Mouse (Mus musculus) layer of hippocampus, adult 8-10 months (tissue): ENCODE measurements at regions not wholly inside any gene's neighbourhood (a gene's known extent, or its start where the extent isn't known, plus 50 kb on each side); places are given as distances from the start of the nearest gene placed in this dataset.
A peak's percentile ranks its signal among the peaks of the same experiment; 100 is the strongest.
"Not testable (repeated sequence)": the region's sequence is repeated elsewhere in the genome, so short reads cannot be mapped to it uniquely, and the experiment has no call there.

Experiments used
- DNase-seq, 2 experiments: peaks; one replicate each; pipeline ENCODE4 v3.0.0; 2022; ENCODE audit warnings: low spot score in 2 of 2

DNA sequence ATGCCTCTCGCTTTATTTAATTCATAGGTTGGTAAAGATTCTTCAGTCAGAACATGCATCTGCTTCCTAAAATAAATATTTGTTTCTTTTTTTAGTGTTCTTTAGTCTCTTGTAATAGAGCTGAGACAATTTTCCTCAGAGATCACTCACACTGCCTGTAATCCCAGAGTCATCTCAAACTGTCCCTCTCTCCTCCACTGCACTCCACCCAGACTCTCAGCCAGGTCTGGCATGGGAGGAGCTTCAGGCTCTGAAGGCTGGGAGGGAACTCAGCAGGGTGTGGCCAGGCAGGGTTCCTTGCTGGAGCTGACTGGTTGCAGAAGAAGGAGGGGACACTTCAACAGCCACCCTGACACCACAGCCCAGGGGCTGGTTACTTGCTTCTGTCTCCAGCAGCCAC, 524.8 kb downstream of the Dad1 start:
- DNase-seq = not testable (repeated sequence)

DNA sequence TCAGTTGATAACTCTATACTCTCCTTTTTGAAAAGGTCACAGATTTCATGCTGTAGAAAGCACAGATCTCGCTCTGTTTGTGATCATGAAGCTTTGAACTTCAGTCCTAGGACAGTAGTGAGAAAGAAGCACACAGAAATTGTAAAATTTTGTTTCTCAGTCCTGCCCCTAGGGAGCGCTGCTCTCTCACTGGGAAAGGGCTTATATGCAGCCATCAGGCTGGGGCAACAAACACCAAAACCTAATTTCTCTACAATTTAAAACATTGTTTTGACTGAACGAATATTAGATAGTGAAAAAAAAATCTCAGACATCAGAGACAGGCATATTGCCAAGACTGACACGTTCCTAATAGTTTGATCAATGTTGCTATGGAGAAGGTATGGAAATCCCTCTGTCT, 527.0 kb downstream of the Dad1 start:
- DNase-seq = not testable (repeated sequence)

DNA sequence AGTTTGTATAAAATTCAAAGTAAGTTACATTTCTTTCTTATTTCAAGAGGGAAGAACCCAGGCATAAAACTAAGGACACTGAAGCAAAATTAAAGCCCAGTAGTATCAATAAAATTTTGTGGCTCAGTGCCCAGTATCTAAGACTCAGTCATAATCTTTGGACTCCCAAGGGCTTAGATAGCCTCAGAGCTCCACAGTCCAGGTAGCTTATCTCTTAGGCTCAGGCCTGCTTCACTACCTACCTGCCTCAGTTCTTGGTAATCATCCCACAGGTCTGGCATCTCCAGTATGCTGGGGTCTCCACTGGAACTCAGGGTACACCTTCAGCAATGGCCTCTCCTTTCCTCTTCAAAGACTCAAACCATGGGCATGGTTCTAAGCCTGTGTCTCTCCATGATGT, 530.3 kb downstream of the Dad1 start:
- not testable (repeated sequence) for DNase-seq

DNA sequence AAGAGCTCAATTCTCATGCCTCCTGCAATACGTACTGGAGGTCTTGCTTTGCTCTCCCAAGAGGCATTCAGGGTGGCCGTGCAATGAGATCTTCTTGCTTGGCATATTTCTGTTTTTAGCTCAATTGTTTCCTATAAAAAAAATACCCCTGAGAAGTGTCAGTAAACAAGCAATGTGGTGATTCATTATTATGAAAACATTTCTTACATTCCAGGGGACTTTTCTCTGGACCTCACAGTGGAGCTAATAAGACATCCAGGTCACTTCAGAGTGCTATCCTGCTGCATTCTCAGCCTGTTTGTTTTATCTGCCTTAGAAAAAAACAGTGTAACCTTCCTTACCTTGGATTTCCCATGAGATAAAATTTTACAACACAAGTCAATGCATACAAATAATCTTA, 532.0 kb downstream of the Dad1 start:
- not testable (repeated sequence) for DNase-seq

DNA sequence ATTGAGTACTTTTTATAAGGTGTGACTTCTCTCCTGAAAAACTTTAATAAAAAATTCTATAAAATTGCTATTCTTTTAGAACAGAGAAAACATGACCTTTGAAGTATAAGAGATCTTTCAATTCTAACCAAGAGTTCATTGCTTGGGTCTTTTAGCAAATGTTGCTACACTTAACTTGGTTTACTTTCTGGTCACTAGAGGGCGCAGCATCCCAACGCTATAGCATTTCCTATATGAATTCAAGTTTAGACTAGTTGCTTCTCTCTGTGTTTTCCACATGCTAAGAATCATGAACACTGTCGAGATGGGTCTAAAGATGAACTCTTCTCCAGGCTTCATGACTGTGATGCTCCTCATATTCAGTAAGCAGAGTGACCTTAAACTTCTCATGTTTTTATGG, 544.3 kb downstream of the Dad1 start:
- DNase-seq = not testable (repeated sequence)

DNA sequence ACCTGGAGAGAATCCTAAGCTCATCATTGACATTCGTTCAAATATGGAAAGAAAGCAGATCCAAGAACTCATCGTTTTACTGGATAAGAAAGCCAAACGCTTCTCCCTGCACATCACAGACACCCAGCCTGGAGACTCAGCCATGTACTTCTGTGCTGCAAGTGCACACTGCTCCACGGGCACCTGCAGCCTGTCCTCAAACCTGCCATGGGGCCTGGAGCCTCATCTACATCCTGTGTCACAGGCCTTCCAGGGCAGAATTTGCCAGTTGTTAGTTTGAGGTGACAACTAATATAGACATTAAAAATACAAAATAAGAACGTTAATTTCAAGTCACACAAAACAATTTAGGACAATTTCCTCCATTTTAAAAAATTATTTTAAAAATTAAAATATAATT, 549.6 kb downstream of the Dad1 start:
- DNase-seq = not testable (repeated sequence)

DNA sequence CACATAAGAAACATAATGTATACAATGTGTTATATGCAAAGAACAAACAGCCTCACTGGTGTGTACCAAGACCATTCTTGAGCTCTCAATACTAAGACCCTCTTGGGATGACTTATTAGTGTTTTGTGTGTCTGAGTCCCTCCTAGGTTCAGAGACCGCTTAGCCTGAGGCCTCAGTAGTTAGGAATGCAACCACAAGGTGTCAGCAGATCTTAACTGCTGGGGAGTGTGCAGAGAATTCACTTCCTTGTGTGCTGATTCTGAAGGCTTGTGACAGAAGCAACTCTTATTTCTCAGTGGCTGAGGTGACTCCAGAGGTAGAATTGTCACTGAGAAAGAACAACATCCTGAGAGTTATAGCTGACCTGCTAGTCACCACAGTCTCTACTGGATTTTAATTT, 550.3 kb downstream of the Dad1 start:
- DNase-seq = not testable (repeated sequence)

DNA sequence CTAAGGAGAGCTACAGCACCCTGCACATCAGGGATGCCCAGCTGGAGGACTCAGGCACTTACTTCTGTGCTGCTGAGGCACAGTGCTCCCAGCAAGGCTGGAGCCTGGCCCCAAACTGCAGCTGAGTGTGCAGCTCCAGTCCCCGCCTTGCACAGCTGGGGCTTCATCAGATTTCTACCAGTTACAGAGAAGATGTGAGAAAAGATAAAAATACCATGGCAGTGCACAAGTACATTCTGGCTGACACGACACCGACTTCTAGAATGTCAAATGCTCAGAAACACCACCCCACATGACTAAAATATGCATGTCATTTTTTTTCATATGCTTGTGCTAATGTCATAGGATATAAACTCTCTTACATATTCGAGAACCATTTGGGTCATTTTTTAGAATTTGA, 569.8 kb downstream of the Dad1 start:
- DNase-seq = not testable (repeated sequence)

DNA sequence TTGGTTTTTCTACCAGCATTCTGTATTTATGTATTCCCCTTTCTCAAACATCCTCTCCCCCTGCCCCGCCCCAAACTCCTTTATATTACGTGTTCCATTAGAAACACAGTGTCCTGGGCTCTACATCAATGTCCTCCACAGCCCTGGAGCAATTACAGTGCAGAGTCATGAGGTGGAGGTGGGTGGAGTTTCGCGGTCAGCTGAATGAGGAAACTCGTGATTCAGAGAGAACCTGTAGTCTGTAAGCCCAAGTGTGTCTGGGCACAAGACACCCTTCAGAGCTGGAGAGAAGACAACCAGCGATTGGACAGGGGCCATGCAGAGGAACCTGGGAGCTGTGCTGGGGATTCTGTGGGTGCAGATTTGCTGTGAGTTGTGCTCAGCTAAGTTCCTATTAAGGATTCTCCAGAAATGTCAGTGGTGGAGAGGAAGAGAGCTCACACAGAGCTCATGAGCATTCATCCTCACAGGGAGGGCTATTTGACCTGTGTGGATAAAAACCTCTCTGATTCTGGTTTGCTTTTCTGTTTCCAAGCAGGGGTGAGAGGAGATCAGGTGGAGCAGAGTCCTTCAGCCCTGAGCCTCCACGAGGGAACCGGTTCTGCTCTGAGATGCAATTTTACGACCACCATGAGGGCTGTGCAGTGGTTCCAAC, 570.4 kb downstream of the Dad1 start:
- DNase-seq = not testable (repeated sequence)

DNA sequence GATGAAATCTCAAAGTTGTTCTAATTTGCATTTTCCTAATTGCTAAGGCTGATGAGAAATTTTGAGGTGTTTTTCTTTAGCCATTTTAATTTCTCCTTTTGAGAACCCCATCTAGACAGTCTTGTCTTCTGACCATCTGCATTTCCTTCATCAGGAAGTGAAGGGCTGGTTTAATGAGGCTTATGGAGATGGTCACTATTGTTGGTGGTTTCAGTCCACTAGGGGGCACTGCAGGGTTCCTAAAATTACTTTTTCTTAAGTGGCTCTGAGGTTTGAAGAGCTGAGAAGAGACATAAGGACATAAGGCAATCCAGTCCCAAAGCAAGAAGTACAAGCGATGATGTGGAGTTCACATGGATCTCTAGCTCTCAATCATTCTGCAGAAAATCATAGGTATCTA, 571.2 kb downstream of the Dad1 start:
- DNase-seq = not testable (repeated sequence)

DNA sequence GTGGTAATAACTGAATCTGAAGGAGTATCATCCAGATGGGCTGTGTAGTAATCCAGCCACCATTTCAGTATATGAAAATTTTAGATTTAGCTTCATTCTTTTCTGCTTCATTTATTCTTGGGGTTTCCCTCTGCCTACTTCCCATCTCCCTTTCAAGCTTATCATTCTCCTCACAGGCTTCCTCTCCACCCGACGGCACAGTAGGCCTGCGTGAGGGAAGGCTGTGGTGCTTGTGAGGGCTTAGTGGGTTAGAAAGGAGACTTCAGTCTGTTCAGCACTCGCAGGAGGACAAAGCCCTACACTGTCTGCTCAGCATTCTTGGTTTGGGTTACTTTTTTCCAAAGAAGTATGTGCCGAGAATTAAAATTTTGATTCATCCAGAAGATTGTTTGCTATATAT, 572.6 kb downstream of the Dad1 start:
- not testable (repeated sequence) for DNase-seq

DNA sequence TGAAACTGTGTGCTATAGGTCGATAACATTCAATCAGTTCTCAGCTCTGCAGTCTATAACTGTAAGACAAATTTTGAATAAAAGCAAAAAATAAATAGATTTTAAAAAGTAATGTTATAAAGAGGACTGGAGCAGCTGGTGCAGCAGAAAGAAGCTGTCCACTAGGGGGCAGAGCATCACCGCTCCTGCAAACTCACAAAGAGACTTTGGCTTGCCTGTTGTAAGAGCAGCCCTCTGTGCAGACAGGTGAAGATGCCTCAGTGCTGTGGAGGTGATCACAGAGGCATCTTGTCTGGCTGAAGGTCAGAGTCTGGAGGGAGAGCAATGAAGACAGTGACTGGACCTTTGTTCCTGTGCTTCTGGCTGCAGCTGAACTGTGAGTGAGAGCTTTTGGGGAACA, 588.2 kb downstream of the Dad1 start:
- peak in 1 of 2 experiments; percentile 20 for DNase-seq

DNA sequence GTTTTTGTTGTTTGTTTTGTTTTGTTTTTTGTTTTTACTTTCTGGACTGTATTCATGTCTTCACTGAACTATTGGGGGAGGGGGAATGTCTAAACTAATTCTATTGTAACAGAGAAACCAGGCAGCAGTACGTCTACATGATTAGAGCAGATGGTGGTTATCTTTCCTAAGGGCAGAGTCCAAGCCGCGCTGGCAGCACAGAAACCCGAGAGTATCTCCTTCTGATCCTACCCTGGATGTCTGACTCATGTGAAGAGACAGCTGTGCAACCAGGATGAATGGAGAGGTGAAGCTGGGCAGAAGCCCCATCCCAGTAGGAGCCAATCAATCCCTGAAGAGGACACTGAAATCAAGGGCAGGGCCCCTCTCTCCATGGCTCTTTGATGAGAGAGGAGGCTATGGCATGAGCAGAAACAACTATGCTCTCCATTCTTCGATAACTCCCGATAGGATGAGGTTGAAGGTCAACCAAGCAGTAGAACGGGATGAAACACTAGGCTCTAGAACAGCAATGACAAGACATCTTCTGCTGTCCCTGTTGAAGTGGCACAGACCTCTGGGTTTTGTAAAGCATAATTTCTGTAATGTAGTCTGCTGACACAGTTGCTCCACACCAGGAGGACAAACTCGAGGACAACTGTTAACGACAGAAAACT, 591.1 kb downstream of the Dad1 start:
- DNase-seq = not testable (repeated sequence)

DNA sequence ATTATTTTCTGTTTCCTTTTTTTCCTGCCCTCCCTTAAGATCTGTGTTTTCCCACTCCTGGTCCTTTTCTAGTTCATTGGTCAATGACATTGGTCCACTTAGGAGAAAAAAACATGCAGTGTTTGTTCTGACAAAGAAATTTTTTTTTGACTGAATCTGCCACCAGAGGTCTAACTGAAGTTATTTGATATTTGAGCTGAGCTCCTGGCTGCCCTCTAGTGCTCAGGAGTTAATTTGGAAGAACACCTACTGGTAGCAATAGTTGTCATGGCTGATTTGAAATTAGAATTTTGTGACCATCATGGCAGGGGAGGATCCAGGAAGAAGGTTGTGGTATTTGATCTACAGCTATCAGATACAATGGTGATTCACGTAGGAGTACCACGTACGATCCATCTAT, 599.2 kb downstream of the Dad1 start:
- not testable (repeated sequence) for DNase-seq

DNA sequence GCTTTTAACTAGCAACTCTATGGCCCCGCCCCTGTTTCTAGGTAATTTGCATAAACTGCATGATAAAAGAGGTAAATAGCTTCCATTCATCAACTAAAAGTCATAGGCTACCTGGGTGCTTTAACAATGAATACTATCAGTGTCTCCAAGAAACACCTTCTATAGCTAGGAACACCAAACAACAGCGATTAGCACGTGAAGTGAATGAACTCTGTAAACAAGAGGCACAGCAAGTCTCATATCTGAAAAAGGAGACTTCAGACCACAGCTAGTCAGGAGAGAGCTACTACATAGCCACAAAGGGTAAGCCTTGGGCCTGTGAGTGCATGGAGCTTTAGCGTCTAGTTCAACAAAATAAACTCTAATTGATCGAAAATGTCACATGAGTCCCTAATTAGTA, 602.8 kb downstream of the Dad1 start:
- not testable (repeated sequence) for DNase-seq

DNA sequence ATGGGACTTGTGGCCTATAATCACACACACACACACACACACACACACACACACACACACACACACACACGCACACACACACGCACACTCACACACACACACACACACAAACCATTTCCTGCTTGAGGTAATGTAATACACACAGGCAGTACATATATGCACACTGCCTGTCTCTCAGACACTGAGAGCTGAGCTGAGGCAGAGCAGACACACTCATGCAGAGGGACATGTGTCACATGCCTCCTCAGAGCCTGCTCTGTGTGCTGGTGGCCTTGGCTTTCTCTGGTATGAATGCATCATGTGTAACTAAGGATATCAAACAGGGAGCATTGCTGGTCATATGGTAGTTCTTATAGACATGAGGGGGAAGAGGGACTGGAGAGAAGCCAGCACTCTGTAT, 604.7 kb downstream of the Dad1 start:
- not testable (repeated sequence) for DNase-seq

DNA sequence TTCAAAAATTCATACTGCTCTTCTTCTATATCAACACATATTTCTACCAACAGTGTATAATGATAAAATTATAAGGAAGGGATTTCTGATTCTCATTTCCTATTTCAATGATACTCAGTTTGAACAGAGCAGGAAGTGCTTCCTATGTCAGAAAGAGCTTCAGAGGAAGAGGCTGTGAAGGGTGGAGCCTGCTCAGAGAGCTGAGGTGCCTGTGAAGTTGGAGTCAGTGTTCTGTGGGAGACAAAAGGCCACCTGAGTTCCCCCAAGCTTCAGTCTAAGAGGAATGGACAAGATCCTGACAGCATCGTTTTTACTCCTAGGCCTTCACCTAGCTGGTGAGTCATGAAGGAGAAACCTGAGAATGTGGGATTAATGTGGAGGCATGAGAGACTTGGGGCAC, 613.5 kb downstream of the Dad1 start:
- DNase-seq = not testable (repeated sequence)

DNA sequence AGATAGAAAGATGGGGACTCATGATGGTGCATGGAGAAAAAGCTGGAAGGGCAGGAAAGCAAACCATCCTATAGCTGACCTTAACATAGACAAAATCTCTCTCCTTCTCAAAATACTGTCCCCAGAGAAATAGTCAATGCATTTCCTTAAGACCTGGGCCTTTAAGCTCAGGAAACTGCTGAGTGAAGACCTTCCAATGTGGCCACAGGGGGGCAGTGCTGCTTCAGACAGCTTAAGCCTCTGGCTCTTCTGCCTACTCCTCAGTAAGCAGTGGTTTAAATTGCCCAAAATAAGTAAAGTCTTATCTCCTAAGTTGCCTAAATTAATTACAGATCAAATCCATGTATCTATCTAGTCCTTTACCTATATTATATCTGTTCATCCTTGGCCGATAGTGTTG, 616.2 kb downstream of the Dad1 start:
- peak in 1 of 2 experiments; percentile 9 for DNase-seq

DNA sequence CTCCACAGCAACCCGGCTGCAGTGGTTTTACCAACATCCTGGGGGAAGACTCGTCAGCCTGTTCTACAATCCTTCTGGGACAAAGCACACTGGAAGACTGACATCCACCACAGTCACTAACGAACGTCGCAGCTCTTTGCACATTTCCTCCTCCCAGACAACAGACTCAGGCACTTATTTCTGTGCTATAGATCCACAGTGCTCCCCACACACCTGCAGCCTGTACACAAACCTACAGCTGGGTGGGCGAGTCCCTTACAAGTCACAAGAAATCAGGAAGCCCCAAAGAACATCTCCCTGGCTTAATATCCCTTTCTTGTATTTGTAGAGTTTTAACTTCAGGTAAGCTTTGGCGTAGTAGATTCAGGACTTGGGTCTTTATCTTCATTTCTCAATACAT, 618.7 kb downstream of the Dad1 start:
- not testable (repeated sequence) for DNase-seq

DNA sequence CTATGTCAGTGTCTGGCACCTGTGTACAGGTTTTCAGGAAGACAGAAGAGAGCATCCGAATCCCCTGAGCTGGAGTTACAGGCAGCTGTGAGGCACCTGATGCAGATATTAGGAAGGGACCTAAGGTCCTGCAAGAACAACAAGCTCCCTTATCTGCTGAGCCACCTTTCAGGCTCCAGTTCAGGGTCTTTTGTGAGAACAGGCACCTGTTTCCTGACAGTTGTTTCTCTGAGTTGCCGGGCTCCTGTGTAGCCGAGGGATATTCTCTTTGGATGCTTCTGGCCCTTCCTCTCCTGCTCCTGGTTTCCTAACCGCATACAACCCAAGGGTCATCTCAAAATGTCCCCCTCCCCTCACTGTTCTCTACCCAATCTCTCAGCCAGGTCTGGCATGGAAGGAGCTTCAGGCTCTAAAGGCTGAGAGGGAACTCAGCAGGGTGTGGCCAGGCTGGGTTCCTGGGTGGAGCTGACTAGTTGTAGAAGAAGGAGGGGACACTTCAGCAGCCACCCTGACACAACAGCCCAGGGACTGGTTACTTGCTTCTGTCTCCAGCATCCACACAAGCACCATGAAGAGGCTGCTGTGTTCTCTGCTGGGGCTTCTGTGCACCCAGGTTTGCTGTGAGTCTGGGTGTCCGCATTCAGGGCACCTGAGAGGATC, 619.5 kb downstream of the Dad1 start:
- DNase-seq = not testable (repeated sequence)

DNA sequence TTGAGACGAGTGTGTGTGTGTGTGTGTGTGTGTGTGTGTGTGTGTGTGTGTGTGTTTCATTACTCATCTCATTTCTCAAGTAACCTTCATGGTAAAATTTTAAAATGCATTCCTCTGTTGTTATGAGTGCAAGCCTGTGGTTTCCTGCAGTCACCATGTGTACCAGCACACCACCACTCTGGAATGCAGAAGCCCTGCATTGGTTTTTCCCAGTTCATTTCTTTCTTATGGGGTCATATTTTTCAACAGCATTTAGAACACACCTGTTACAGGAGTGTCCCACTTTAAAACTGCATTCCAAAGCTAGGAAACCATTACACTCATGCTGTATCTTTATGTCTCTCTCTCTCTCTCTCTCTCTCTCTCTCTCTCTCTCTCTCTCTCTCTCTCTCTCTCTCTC, 620.2 kb downstream of the Dad1 start:
- DNase-seq = not testable (repeated sequence)

DNA sequence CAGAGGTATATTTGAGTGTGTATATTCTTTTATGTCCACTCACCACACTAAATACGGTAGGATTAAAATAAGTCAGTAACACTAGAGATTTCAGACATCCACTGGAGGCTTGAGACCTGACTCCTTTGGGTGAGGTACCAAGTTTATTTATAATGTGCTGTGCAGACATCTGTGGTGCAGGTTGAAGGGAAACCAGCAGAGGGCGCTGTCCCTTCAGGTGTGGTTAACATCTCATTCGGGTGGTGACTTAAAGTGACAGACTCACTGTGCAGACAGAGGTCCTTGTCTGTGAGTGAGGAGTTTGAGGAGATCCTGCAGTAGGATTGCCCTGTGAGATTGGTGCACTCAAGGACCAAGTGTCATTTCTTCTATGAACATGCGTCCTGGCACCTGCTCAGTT, 632.5 kb downstream of the Dad1 start:
- DNase-seq = not testable (repeated sequence)

DNA sequence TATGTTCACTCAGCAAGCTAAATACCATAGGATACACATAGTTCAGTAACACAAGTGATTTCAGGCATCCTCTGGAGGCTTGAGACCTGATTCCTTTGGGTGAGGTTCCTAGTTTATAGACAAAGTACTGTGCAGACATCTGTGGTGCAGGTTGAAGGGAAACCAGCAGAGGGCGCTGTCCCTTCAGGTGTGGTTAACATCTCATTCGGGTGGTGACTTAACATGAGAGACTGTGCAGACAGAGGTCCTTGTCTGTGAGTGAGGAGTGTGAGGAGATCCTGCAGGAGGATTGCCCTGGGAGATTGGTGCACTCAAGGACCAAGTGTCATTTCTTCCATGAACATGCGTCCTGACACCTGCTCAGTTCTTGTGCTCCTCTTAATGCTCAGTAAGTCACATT, 637.8 kb downstream of the Dad1 start:
- DNase-seq = not testable (repeated sequence)
